Mouse (Mus musculus): ENCODE results near the gene Ahdc1.

Gene Ahdc1

DNA sequence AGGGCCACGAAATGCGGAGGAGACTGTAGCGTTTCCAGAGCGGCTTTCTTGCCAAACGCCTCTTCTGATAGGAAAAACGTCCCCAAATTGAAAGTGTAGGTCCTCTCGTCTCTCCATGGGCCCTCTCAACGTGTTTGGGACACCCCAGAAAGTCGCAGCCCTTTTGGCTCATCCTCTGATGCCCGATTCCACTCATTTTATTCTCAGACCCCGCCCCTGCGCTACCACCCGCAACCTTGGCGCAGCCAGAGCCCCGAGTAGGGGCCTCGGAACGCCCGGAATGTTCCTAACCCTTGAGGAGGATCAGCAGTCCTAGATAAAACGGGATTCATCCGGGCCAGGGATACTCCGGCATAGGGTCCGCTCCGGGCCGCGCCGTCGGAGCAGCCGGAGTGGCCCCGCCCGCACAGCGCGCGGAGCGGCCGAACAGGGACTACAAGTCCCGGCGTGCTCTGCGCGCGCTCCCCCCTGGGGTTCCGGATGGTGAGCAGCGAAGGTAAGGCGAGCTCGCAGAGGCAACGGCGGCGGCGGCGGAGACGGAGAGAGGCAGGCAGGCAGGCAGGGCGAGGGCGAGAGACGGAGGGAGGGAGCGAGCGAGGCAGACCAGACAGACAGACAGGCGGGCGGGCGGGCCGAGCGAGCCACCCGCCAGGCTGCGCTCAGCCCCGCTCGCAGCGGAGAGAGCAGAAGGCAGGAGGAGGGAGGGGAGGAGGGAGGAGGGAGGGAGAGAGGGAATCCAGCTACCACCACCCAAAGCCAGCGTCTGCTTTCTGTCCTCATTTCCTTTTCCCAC, at the start of gene Ahdc1:
Gene Ahdc1 (plus strand): TSS at position 233 of the 793 bp plus-strand sequence.
- peak; percentile 94 for DNase-seq

- DNase-seq, result no peak
Measured at GRCm38 (mm10) chr4:132961866-132962265, 49.2 kb upstream of the Ahdc1 start.

- no peak for DNase-seq
Measured at GRCm38 (mm10) chr4:132962628-132963027, 48.4 kb upstream of the Ahdc1 start.

DNA sequence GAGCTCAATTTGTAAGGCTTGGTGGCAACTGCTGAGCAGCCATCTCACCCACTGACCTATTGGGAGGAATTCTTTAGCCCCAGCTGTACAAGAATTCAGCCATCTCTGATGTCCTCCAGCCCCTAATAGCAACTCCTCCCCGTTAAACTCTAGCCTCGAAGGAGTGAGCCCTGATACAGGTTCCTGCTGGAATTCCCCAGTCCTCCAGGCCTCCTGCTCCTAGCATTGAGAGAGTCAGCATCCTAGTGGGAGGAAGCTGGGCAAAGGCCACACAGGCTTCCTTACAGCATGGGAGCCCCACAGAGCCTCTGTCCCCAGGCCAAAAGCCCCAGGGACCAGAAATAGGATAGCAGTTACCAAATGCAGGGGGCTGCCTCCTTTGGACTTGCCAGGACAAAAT, 47.6 kb upstream of the Ahdc1 start:
- DNase-seq, result no peak

GRCm38 (mm10) chr4:132964064-132964463, 47.0 kb upstream of the Ahdc1 start:
- no peak for DNase-seq

DNA sequence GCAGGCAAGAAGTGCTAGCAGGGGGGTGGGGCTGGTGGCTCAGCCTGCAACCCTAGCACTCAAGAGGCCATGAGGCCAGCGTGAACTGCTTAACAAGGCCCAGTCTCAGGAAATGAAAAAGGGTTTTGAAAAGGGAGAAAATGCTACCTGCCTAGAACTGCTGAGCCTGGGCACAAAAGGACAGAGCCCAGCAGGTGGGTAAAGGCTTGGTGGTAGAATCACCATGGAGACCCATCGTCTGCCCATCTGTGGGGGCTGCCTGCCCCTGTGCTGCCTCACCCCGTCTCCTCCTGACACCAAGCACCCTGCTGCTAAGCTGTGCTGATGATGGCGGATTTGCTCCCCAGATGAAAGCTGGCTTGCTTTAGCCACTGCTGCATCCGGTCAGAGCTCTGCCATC, 46.6 kb upstream of the Ahdc1 start:
- no peak for DNase-seq

GRCm38 (mm10) chr4:132968105-132968938, 42.7 kb upstream of the Ahdc1 start:
- no peak for DNase-seq

- DNase-seq, result no peak
Measured at GRCm38 (mm10) chr4:132971601-132972000, 39.5 kb upstream of the Ahdc1 start.

- DNase-seq, result no peak
Measured at GRCm38 (mm10) chr4:132972101-132972500, 39.0 kb upstream of the Ahdc1 start.

DNA sequence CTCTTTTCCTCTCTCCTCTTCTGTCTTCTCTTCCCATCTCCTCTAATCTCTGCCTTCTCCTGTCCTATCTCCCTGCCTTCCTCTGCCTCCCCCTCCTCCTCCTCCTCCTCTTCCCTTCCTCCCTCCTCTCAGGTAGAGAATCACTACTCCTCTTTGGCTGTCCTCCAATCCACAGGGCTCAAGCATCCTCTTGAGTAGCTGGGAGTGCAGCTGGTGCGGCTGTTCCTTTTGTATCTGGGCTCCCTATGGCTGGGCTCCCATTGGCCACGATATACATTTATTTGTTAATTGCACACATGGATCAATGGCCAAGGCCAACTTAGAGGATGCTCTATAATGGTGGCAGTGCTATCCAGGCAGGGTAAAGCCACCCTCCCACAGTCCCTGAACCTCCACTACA, 38.5 kb upstream of the Ahdc1 start:
- DNase-seq, result no peak

DNA sequence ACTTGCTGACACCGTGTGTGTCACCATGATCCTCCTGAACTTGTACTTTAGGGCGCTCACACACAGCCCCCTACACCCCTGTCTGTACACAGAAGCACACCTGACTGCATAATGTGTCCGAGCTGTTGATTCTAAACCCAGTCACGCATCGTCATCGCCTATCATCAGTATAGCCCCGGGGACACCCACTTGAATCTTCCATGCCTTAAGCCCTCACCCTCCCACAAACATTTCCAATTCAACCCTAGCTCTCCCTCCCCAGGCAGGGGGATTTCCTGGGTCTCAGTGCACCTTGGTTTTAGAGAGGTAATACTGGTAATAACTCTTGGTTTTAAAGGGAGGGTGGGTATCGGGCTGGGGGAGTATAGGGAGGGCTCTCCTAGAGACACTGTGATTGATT, 37.9 kb upstream of the Ahdc1 start:
- DNase-seq, result no peak

DNA sequence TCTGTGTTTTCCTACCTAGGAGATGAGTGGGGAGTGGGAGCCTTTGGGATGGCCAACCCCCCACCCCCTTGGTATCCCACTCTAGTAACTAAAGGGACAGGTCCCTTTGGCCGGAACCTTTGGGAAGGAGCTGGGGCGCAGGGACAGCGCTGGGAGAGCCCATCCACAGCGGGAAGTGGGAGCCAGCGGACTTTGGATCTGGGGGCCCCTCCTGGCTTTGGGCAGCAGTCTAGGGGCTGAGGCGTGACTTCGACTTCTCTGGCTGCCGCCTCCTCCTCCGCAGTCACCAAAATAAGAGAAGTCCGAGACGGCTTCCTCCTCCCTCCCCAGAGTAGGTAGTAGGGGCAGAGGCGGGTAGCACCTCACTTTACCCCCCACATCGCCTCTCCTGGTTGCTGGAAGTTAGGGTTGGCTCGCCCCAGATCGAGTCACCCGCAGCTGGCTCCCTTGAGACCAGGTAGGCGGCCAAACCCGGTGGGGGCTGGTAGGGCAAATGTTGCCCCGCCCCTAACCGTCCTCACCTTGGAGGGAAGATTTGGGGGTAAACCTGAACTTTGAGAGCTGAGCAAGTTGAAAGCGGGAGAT, 37.2 kb upstream of the Ahdc1 start, which contains the start of gene Fgr:
Gene Fgr (plus strand): TSS at position 282 of the 585 bp plus-strand sequence.
- DNase-seq, result no peak

- peak; percentile 81 for DNase-seq
Measured at GRCm38 (mm10) chr4:132974904-132975303, 36.2 kb upstream of the Ahdc1 start.

- DNase-seq, result no peak
Measured at GRCm38 (mm10) chr4:132975791-132976190, 35.3 kb upstream of the Ahdc1 start.

DNA sequence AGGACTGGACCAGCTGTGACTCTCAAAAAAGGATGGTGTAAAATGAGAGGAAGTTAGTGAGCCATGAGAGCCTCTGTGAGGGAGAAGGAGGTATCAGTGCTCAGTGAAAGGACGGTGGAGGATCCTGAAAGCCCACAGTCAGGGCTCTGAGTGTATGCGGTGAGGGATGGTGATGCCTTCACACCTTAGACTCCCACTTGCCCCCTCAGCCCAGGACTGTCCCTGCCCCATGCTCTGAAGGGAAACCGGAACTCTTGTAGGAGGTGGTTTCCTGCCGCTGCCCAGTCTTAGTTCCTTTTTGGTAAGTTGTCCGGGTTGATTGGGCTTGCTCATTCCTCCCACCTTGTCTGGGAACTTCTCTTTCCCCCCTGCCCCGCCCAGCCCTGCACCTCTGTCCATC, 34.3 kb upstream of the Ahdc1 start:
- no peak for DNase-seq

- no peak for DNase-seq
Measured at GRCm38 (mm10) chr4:132977597-132977996, 33.5 kb upstream of the Ahdc1 start.

DNA sequence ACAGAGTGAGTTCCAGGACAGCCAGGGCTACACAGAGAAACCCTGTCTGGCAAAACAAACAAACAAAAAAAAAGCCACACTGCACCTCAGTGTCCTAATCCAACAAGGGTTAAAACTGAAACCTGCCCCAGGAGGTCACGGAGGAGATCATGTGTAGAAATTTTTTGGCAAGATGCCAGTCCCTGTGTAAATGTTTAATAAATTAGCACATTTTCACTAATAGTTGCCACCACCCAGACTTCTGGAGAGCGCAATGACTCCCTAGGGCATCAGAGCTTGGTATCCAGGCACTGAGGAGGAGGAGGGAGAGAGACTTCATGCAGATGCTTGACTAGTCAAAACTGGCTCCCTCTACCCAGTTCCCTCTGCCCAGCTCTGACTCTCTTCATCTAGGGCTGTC, 31.9 kb upstream of the Ahdc1 start:
- no peak for DNase-seq

DNA sequence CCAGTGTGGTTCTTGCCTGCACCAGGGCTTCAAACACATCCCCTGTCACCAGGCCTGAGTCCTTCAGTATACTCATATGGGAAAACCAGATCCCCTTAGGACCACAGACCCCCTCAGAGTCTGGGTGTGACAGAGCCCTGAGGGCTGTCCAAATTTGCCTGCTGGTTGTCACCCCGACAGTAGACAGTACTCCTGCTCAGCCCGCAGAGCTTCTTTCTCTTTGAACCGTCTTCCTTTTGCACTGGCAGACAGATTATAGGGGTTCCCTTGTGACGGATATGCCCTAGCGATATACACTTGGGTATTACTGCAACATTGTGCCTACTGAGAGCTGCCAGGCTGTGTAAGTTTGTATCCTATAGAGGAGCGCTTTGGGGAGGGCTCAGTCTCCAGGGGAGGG, 29.4 kb upstream of the Ahdc1 start:
- no peak for DNase-seq

- no peak for DNase-seq
Measured at GRCm38 (mm10) chr4:132982999-132983398, 28.1 kb upstream of the Ahdc1 start.

DNA sequence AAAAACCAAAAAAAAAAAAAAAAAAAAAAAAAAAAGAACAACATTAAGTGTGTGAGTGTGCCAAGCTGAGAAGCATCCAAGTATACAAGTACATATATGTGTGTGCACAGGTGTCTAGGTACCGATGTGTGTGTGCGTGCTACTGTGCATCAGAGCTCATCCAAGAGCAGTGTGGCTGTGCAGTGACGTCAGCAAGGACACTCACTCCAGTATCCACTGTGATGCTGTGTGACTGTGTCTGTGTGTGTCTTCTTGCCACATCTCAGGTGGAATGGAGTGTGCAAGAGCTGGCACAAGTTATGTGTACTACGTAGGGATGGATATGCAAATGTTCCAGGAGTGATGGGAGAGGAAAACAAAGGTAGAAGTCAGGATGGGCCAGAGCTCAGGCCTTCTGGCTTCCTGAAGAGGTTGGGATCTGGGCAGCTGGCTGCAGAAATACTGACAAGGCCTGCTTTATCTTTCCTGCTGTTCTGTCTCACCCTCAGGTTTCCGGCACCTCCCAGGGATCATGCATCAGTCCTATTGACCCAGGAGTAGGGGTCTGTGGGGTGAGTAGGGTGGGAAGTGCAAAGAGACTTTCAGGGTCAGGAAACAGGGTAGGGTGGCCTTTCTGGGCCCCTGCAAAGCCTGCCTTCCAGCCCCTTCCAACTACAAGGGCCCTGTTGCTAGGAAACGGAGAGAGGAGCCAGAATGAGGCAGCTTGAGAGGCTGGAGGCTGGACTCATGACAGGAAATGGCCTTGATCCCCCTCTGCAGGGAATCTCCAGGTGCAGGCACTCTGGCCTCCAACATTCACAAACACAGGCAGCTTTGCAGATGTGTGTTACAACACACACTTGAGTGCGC, 27.2 kb upstream of the Ahdc1 start:
- no peak for DNase-seq

GRCm38 (mm10) chr4:132988581-132989355, 22.3 kb upstream of the Ahdc1 start:
- no peak for DNase-seq

DNA sequence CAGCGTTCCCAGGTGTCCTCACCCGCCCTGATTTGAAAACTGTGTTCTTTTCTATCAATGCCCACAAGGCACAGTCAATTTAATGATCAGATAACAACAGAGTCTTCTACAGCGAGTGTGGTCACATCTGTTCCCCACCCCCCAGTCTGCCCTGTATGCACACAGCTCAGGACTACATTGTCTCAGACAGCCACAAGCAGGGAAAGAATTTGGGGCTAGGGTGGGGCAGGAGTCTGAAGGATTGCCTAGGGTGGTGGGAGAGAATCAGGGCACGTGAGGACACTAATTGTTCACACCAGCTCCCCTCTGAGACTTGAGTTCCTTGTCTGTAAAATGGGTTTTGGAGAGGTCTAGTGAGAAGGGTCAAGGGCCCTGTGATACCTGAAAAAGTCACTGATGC, 17.5 kb upstream of the Ahdc1 start:
- DNase-seq, result no peak
